Mouse (Mus musculus) midbrain, postnatal 0 days (tissue): ENCODE data around the gene Dock1. TPM values are rescaled to one million over a fixed set of nuclear protein-coding genes. Genes with fewer than 3 reads are reported as not detected.
A peak's percentile ranks its signal among the peaks of the same experiment; 100 is the strongest.

Experiments
- ATAC-seq: fragments of 200-750 bp; cut with Nextera tagmentation; 2 replicates; pipeline ENCODE4 v1.8.0; 2017; ENCODE audit warnings: moderate number of reproducible peaks, mild to moderate bottlenecking, moderate TSS enrichment, moderate library complexity; ENCODE audit not compliant: low FRiP score
- DNase-seq: peaks from one replicate; pipeline ENCODE4 v3.0.0-alpha.2; 2015; ENCODE audit warnings: low spot score
- H3K27ac ChIP-seq: fragments of 300-500 bp; sonication (generic); 2 replicates; pipeline ENCODE4 v1.5.1; 2014; ENCODE audit warnings: low read depth, mild to moderate bottlenecking, low read length, mixed read lengths
- H3K27me3 ChIP-seq: fragments of 300-500 bp; sonication (generic); 2 replicates; pipeline ENCODE4 v1.6.1; 2014; ENCODE audit warnings: low read length, control low read depth, mixed read lengths; ENCODE audit not compliant: insufficient read depth
- H3K36me3 ChIP-seq: fragments of 300-500 bp; sonication (generic); 2 replicates; pipeline ENCODE4 v1.6.1; 2014; ENCODE audit warnings: low read length, control low read depth, mixed read lengths; ENCODE audit not compliant: insufficient read depth
- H3K4me1 ChIP-seq: fragments of 300-500 bp; sonication (generic); 2 replicates; pipeline ENCODE4 v1.6.1; 2014; ENCODE audit warnings: mild to moderate bottlenecking, control low read depth, antibody characterized with exemption, low read length, mixed read lengths; ENCODE audit not compliant: insufficient read depth
- H3K4me2 ChIP-seq: fragments of 300-500 bp; sonication (generic); 2 replicates; pipeline ENCODE4 v1.6.1; 2014; ENCODE audit warnings: low read depth, mild to moderate bottlenecking, low read length, mixed read lengths; ENCODE audit not compliant: poor library complexity, severe bottlenecking
- H3K4me3 ChIP-seq: fragments of 300-500 bp; sonication (generic); 2 replicates; pipeline ENCODE4 v1.5.1; 2014; ENCODE audit warnings: low read depth, mild to moderate bottlenecking, low read length, moderate library complexity
- H3K9ac ChIP-seq: fragments of 300-500 bp; sonication (generic); replicated peaks from 2 replicates; pipeline ENCODE4 v1.6.1; 2014; ENCODE audit warnings: mild to moderate bottlenecking, low read length, moderate library complexity, mixed read lengths; ENCODE audit not compliant: poor library complexity, severe bottlenecking
- H3K9me3 ChIP-seq: fragments of 300-500 bp; sonication (generic); 2 replicates; pipeline ENCODE4 v1.6.1; 2016; ENCODE audit warnings: low read length, control low read depth
- CTCF ChIP-seq: IDR thresholded peaks from 2 replicates; pipeline ENCODE4 v1.5.1; 2016; ENCODE audit warnings: antibody characterized with exemption, mild to moderate bottlenecking
- WGBS: fragments of 180-500 bp; shearing (Covaris S2); extraction: QIAGEN DNeasy Blood & Tissue Kit; methylation state at CpG from one replicate; pipeline ENCODE4 v1.1.7; 2014; 5-methylcytosine and 5-hydroxymethylcytosine counted together
- polyA plus RNA-seq: library from polyadenylated mRNA; unstranded; fragments of >200 nt; fragmentation: Nextera tagmentation; extraction: Ambion mirVana; gene quantifications from 2 replicates; pipeline ENCODE4 v1.2.1, GENCODE M21; 2015
- total RNA-seq: library from RNA; depleted of rRNA; stranded (reverse); fragments of >200 nt; gene quantifications from 2 replicates; pipeline ENCODE4 v1.2.3, GENCODE M21; 2014

The Dock1 gene
- total and polyA plus RNA-seq, 2 experiments from 2014 or later: 5.3 to 14.2 TPM

- Histone ChIP-seq H3K27me3 (peaks cover 17% of the 10 kb centered on the region; the same call in 1 of the 2 replicates), H3K9ac (no peak overlapping the region), H3K9me3 (no peaks in the 10 kb centered on the region), H3K4me1 (0 out of 2 replicates have a peak, but pooled peaks cover 3% of the 10 kb centered on the region), H3K4me3 (no peak overlapping the region), H3K4me2 (no peak overlapping the region), H3K36me3 (no peaks in the 10 kb centered on the region), H3K27ac (no peak overlapping the region)
- DNase-seq (no peak), ATAC-seq (no peak)
- 85% methylated on average over 4 of the region's 4 CpGs for WGBS
- no peak for TF ChIP-seq CTCF
Measured at GRCm38 (mm10) chr7:134667271-134667702, 3.2 kb upstream of the Dock1 start.

DNA sequence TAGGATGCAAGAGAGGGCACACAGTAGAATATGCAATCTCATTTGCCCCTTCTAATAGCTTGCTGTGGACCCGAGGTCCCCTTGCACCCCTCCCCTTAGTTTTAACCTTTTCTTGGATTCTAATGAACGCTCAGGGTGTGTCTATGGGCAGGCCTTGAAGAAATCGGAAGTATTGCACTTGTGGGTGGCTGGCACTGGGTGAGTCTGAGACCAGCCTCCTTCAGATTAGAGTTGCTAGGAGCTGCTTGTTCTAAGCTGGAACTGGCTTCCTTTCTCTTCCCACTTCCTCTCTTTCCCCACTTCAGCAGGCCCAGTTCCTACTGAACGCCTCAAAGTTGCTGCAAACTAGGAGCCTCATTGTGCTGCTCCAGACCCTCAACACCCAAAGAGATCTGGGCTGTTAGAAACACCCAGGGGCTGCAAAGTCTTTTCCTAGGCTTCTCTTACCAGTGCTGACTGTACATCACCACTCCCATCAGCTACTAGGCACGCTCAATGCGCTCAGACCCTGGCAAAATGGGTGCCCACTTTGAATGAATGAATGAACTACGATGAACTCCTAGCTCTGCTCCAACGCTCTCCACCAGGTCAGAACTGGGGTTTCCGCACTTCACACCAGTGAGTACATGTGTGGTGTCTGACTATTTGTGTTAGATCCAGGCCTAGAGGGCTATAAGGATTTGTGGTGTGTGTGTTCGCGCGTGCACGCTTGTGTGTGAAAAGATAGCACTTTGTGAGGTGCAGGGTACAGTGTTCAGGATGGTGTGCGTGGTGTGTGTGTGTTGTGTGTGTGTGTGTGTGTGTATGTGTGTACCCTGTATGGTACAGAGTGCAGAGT is 761 bp upstream of the Dock1 start:
- WGBS: 93% methylated on average over 14 of the region's 14 CpGs
- no peak for DNase-seq
- Histone ChIP-seq H3K4me2 (peak overlapping the region; percentile 99), H3K9ac (no peak overlapping the region), H3K9me3 (no peaks in the 10 kb centered on the region), H3K36me3 (no peaks in the 10 kb centered on the region), H3K4me3 (no peak overlapping the region), H3K4me1 (0 out of 2 replicates have a peak, but pooled peaks cover 3% of the 10 kb centered on the region), H3K27me3 (peaks cover 17% of the 10 kb centered on the region; the same call in 1 of the 2 replicates), H3K27ac (no peak overlapping the region)
- no peak for TF ChIP-seq CTCF
- no peak for ATAC-seq

DNA sequence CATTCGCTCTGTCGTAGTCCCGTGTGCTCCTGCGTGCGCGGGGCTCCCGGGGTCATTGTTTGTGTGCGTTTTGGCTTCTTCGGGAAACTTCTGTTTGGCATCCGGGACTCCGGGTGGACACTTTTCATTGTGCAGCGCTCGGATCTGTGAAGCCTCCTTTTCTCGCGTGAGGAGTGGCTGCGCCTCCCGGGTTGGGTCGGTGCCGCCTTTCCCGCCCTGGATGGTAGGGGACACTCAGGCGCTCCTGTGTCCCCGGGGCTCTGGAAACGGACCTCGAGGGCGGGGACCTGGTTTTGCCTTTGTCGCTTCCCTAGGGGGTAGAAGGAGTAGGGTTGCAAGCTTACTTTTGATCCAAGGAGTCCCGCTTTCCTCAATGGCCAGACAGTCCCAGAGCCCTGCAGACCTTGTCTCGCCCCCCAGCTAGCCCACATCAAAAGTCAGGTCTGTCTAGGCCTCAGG is 578 bp downstream of the Dock1 start:
- Histone ChIP-seq H3K4me3 (peak overlapping the region; percentile 67), H3K4me1 (0 out of 2 replicates have a peak, but pooled peaks cover 3% of the 10 kb centered on the region), H3K9me3 (no peaks in the 10 kb centered on the region), H3K36me3 (no peaks in the 10 kb centered on the region), H3K9ac (peak overlapping the region; percentile 51), H3K4me2 (peak overlapping the region; percentile 99), H3K27ac (peak overlapping the region; percentile 32; the same call in 1 of the 2 replicates), H3K27me3 (peaks cover 17% of the 10 kb centered on the region; the same call in 1 of the 2 replicates)
- DNase-seq: peak; percentile 40
- peak; percentile 52; the same call in 1 of the 2 replicates for ATAC-seq
- TF ChIP-seq CTCF: no peak
- WGBS: 4% methylated on average over 27 of the region's 28 CpGs

DNA sequence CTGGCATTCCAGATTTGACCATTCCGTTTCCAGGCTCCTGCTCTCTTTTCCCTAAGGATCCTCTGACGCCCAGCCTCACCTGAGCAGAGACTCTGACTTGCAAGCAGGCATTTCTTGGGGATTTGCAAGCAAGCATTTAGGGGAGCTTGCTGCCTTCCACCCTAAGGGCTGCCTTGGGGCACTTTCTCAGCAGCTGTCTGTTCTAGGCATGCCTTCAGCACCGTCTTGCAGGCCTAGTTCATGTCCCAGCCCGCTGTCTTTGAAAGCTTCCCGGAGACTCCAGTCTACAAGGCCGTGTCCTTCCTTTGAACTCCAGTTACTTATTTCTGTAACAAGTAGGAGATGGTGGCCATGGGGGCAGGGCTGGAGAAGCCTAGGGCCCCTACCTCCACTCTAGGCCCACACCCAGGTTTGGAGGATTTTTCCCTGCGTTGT is 1.0 kb downstream of the Dock1 start:
- Histone ChIP-seq H3K27me3 (peaks cover 17% of the 10 kb centered on the region; the same call in 1 of the 2 replicates), H3K4me3 (peak overlapping the region; percentile 67), H3K27ac (0 out of 2 replicates have a peak overlapping the region, but pooled peaks have one; percentile 32), H3K36me3 (no peaks in the 10 kb centered on the region), H3K4me2 (peak overlapping the region; percentile 99), H3K9me3 (no peaks in the 10 kb centered on the region), H3K9ac (0 out of 2 replicates have a peak overlapping the region, but pooled peaks have one; percentile 51), H3K4me1 (0 out of 2 replicates have a peak, but pooled peaks cover 3% of the 10 kb centered on the region)
- WGBS: 44% methylated on average over 7 of the region's 7 CpGs
- no peak for ATAC-seq
- no peak for DNase-seq
- no peak for TF ChIP-seq CTCF

DNA sequence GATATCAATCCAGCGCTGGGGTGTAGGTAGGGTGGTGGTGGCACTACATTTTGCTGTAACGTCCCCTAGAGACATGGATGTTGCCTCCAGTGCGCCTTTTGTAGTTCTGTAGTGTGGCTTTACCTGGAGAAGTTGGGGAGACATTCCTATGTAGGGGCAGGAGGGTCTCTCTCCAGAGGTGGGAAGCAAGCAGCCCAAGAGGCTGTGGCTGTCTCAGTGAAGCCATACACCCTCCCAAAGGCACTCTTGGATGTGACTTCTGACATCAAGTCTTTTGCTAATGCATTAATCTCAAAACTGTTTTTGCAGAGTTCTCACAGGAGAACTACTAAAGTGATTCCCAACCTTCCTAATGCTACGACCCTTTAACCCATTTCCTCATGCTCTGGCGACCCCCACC is 2.7 kb downstream of the Dock1 start:
- 0 out of 2 replicates have a peak, but pooled peaks cover 3% of the 10 kb centered on the region for H3K4me1 ChIP-seq

More for the DNA sequence above, 2.7 kb downstream of the Dock1 start:
- no peak overlapping the region for H3K4me3 ChIP-seq
- no peaks in the 10 kb centered on the region for H3K36me3 ChIP-seq
- H3K9me3 ChIP-seq: no peaks in the 10 kb centered on the region
- no peak overlapping the region for H3K27ac ChIP-seq
- H3K4me2 ChIP-seq: no peak overlapping the region
- 86% methylated on average over 5 of the region's 5 CpGs for WGBS
- peaks cover 17% of the 10 kb centered on the region; the same call in 1 of the 2 replicates for H3K27me3 ChIP-seq
- ATAC-seq: no peak
- no peak for DNase-seq
- no peak for TF ChIP-seq CTCF
- H3K9ac ChIP-seq: no peak overlapping the region
